Mouse (Mus musculus) gastrocnemius, postnatal 14 days (tissue): ENCODE results near the gene Zbtb20. TPM values are rescaled to one million over a fixed set of nuclear protein-coding genes. Genes with fewer than 3 reads are reported as not detected.

Source experiments
- DNase-seq: peaks from one replicate; pipeline ENCODE4 v3.0.0; 2021; ENCODE audit warnings: mixed read lengths
- intact Hi-C: fragments of 180-260 bp; cut with DNase I; formaldehyde crosslinking; loops from one replicate; pipeline ENCODE4 v1.15.1; 2025; ENCODE audit warnings: low total_unique reads
- total RNA-seq, 2 experiments: library from RNA; stranded (reverse); gene quantifications; 2 replicates each; pipeline ENCODE4 v1.2.3; 2021

Zbtb20 gene
- total RNA-seq, 2 experiments from 2014 or later, result 103 to 113 TPM

- intact Hi-C loops, result no loop called here
Measured at GRCm38 (mm10) chr16:43335151-43335823, 459.6 kb downstream of the Zbtb20 start.

GRCm38 (mm10) chr16:43335824-43336215 is 460.1 kb downstream of the Zbtb20 start:
- intact Hi-C loops, result no loop called here

More at GRCm38 (mm10) chr16:43335151-43335823, 459.6 kb downstream of the Zbtb20 start:
- DNase-seq, result peak; percentile 8

GRCm38 (mm10) chr16:43340712-43341111 is 465.0 kb downstream of the Zbtb20 start:
- no peak for DNase-seq
- intact Hi-C loops, result no loop called here

More at GRCm38 (mm10) chr16:43335824-43336215, 460.1 kb downstream of the Zbtb20 start:
- DNase-seq, result no peak

DNA sequence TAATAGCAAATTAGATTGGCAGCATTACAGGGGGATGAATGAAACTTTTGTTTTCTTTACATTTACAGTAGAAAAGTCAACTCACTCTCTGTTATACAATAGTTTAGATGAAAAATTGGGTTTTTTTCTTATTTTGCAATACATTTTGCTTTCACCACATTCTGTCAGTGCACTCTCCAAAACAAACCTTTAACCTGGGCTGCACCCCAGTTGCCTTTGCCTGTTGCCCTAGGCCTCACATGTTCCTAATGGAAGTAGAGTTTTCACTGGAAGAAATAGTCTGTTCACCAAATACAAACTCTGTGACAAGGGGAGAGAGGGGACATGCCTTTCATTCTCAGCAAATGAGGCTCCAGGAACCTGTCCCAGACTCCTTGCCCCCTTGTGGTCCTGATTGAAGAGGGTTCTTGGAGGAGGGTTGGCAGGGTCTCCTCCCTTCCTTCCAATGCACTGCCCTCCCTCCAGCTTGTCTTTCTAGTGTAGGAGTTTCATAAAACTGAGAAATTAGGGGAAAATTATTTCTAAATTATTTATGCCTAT is 466.3 kb downstream of the Zbtb20 start:
- intact Hi-C loops, result no loop called here
- DNase-seq, result no peak

- intact Hi-C loops, result no loop called here
- no peak for DNase-seq
Measured at GRCm38 (mm10) chr16:43346094-43346493, 470.4 kb downstream of the Zbtb20 start.

DNA sequence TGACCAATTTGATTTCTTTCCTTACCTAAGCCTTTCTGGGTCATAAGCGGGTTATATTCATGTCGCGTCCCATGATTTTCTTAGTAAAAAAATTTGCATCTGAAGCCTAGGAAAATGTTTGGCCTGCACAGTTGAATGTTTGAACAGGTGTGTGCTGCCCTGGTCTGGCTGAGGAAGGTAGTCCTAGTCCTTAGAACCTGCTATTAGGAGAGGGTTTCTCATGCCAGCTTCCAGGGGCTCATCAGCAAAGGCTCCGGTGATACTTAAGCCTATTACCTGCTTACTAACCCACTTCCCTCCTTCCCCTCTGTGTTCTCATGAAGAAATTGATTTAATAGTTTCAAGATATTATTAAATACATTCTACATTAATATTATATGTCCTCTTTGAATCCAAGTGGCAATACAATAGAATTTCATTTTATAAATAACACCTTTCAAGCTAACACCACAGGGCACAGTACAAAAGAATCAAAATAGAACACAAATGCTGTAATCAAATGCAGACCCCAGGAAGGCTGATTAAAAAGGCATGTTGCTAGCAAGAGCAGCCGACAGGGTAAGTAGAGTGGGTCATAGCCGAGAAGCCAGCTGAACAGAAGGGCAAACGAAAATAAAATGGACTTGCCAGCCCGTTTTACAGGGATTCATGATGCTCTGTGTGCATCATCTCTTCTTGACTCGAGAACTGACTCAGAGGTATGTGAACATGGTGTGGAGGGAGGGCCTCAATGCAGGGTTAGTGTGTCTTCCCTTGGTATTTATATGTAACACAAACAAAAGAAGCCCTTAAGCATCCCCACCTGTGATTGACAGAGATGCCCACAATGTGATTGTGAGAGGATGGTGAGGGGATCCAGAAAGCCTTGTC is 480.3 kb downstream of the Zbtb20 start:
- intact Hi-C loops, result no loop called here
- DNase-seq, result no peak

DNA sequence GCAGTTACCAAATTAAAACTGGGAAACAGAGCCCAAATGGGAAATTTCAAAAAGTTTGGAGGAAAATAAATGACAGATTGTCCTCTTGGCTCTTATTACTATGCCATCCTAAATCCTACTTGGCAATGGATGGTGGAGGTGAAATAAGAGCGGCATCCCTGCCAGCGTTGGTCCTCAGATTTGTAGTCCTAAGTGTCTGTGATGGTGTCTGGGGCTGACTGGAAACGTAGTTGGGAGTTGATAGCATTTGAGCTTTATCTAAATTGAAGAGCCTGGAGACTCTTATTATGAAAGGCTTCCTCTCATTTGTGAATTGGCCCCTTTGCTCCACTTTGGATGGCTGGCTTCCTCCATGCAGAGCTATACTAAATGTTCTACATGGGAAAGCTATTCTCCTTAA is 483.9 kb downstream of the Zbtb20 start:
- DNase-seq, result no peak
- intact Hi-C loops, result no loop called here

DNA sequence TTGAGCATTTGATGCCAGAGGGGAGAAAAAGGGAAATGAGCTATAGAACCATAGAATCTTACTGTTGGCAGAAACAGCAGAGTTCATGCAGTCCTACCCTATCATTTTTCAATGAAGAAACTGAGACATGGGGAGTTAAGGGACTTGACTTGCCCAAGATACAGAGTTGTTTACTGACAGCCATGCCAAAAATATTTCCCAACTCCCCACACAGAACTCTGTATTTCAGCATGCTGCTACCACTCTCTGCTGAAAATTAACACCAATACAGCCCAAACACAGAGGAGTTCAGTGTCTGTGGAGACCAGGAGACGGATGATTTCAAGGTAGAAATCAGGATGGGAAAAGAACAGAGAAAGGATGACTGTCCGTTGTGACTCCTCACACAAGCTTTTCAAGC is 484.4 kb downstream of the Zbtb20 start:
- intact Hi-C loops, result no loop called here
- no peak for DNase-seq

- intact Hi-C loops, result no loop called here
- DNase-seq, result no peak
Measured at GRCm38 (mm10) chr16:43360838-43361480, 485.3 kb downstream of the Zbtb20 start.

DNA sequence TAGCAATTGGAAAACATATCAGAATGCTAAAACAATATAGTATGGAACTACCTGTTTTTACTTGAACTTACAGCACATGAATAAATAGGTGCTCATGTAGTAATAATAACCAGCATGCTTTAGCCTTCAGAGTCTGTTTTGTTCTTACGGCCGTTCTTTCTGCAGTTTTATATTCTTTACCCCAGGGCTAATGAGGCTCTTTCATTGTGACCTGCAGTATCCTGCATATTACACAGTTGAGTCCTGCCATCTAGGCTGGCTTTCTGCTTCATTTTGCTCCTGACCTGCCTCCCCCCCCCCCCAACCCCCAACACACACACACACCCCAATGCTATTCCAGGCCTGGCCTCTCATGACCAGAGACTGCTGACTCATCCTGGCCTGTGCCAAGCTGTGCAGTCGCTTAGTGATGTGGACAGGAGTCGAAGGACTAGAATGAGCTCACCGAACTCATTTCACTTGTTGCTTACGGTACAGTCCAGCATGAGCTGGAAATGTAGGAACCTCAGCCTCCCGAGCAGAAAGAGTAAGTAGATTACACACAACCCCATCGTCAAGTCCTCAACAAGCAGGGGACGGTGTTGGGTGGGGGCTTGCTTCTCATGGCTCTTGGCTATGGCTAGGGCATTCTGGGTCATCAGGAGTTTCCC is 487.1 kb downstream of the Zbtb20 start:
- DNase-seq, result peak; percentile 92
- intact Hi-C loops, result no loop called here

GRCm38 (mm10) chr16:43363316-43363715 is 487.6 kb downstream of the Zbtb20 start:
- DNase-seq, result no peak
- intact Hi-C loops, result no loop called here

- intact Hi-C loops, result no loop called here
- peak; percentile 72 for DNase-seq
Measured at GRCm38 (mm10) chr16:43363751-43364515, 488.3 kb downstream of the Zbtb20 start.

DNA sequence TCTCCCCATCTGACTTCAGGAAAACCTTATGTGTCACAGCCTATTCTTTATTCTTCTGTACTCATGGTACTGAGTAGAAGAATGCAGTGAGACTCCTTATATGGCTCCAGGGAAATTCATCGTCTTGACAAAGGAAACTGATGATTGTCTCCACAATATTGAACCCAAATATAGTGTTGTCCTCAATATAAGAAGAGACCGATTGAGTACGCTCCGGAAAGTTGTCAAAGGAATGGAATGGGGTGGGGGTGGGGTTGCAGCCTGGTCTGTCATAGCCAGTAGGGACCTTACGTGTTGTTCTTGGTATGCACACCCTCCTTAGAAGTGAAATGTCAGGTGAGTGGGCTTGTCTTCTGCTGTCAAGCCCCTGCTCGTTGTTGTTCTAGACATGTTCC is 488.8 kb downstream of the Zbtb20 start:
- intact Hi-C loops, result no loop called here
- DNase-seq, result no peak

DNA sequence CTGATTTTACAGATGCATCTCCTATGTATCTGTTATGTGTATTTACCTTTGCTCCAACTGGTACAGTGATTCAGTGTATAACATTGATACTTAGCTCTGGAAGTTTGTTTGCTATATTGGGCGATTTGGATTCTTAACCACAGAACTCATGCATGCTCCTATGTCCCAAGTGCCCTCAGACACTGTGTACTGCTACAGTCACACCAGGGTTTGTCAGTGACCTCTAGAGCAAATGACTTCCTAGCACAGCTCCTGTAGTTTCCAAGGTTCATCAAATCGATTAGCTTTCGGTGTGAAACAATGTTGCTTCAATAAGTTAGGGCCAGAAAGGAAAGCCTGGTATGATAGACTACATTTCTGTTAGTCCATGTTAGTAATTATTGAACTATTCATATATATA is 489.6 kb downstream of the Zbtb20 start:
- intact Hi-C loops, result no loop called here
- DNase-seq, result no peak

DNA sequence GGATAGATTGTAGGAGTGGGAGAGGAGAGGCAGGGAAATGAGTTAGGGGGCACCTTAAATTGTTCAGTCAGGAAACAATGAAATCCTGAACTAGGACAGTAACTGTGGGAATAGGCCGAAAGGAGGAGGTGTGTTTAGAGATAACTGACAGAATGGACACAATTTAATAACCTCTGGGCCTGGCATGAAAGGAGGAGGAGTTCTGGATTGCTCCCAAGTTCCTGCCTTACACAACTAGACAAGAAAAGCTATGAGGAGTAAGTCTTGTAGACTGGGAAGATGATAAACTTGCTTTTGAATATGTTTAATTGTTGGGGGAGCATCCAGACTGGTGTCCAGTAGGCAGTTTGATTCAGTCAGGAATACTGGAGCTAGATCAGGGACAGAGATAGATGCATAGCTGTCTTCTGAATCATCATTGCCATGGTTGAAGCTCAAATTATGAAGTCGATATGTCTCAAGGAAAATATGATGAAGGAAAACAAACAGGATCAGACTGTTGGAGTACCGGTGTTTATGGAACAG is 494.9 kb downstream of the Zbtb20 start:
- DNase-seq, result no peak
- intact Hi-C loops, result no loop called here

- intact Hi-C loops, result no loop called here
- no peak for DNase-seq
Measured at GRCm38 (mm10) chr16:43376782-43377181, 501.1 kb downstream of the Zbtb20 start.

- intact Hi-C loops, result no loop called here
- no peak for DNase-seq
Measured at GRCm38 (mm10) chr16:43379351-43380325, 504.0 kb downstream of the Zbtb20 start.

GRCm38 (mm10) chr16:43381183-43381582 is 505.5 kb downstream of the Zbtb20 start:
- intact Hi-C loops, result no loop called here
- DNase-seq, result no peak
